Mouse (Mus musculus): ENCODE measurements around the gene Tspan15. TPM values are rescaled to one million over a fixed set of nuclear protein-coding genes. Genes with fewer than 3 reads are reported as not detected.

Gene Tspan15
- polyA plus RNA-seq, 1 experiment, result 55.0 TPM

DNA sequence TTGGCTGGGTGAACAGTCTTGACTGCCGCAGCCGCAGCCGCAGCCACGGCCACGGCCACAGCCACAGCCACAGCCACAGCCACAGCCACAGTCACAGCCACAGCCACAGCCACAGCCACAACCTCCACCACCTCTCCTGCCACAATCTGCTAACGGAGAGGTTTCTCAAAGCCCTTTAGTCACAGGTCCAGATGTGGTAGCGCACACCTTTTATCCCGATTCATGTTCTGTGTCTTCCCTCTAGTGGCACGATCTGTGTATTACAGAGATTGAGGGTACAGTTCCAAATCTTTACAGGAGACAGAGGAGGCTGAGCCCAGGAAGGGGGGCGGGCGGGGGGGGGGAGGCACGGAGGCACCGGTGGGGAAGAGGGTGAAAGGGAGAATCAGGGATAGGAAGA, 11.8 kb upstream of the Tspan15 start:
- Histone ChIP-seq H3K4me3 (replicated peaks; ENCODE audit: insufficient read depth, low read depth, low read length) (no peak overlapping the region), H3K27me3 (ENCODE audit: control insufficient read depth, insufficient read depth, low read length) (no peaks in the 10 kb centered on the region), H3K4me1 (ENCODE audit: control insufficient read depth, insufficient read depth, low read length) (peaks cover 3% of the 10 kb centered on the region; the same call in 1 of the 2 replicates), H3K27ac (ENCODE audit: insufficient read depth, low read length) (no peak overlapping the region)
- WGBS, result 44% methylated on average over 13 of the region's 13 CpGs
- no peak for TF ChIP-seq POLR2A (IDR thresholded peaks at IDR 0.05; ENCODE audit: borderline replicate concordance, insufficient read depth, low read length)
- TF ChIP-seq CTCF (IDR thresholded peaks at IDR 0.05; ENCODE audit: borderline replicate concordance, insufficient read depth, low read depth, low read length), result peak; percentile 65
- peak; percentile 52 to 53 for DNase-seq

DNA sequence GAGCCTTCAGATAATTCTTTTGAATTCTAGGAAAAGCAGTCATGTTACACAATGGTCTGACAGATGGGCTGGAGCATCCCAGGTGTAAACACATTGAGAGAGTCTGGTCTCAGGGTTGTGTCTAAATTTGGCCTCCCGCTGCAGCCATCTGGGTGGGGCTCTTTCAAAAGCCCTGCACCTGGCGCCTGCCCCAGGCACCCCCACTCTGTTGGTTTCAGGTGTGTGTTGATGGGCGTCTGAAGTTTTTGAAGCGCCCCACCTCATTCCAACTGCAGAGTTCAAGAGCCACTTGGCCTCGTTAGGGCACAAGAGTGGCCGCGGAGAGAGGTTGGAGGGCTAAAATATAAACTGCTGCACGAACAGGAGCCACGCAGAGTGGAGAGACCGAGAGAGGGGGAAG, 11.3 kb upstream of the Tspan15 start:
- no peak for DNase-seq
- peaks cover 3% of the 10 kb centered on the region; the same call in 1 of the 2 replicates for H3K4me1 ChIP-seq (ENCODE audit: control insufficient read depth, insufficient read depth, low read length)
- H3K27ac ChIP-seq (ENCODE audit: insufficient read depth, low read length), result no peak overlapping the region
- no peak for TF ChIP-seq CTCF (IDR thresholded peaks at IDR 0.05; ENCODE audit: borderline replicate concordance, insufficient read depth, low read depth, low read length)
- TF ChIP-seq POLR2A (IDR thresholded peaks at IDR 0.05; ENCODE audit: borderline replicate concordance, insufficient read depth, low read length), result no peak
- 83% methylated on average over 10 of the region's 10 CpGs for WGBS
- H3K27me3 ChIP-seq (ENCODE audit: control insufficient read depth, insufficient read depth, low read length), result no peaks in the 10 kb centered on the region
- no peak overlapping the region for H3K4me3 ChIP-seq (replicated peaks; ENCODE audit: insufficient read depth, low read depth, low read length)

DNA sequence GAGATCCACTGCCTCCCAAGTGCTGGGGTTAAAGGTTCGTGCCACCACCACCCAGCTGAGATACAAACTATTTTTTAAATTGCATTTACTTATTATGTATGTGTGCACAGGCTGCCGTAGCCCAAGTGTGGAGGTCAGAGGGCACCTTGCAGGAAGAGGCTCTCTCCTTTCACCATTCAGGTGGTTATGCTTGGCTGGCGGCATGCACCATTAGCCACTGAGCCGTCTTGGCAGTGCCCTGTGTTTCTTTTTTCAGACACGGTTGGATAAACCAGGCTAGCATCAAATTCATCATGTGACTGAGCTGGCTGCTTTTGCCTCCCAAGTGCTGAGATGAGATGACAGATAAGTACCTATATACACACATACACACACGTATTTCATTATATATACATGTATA, 8.2 kb upstream of the Tspan15 start:
- Histone ChIP-seq H3K27ac (ENCODE audit: insufficient read depth, low read length) (no peak overlapping the region), H3K4me3 (replicated peaks; ENCODE audit: insufficient read depth, low read depth, low read length) (no peak overlapping the region), H3K4me1 (ENCODE audit: control insufficient read depth, insufficient read depth, low read length) (peaks cover 3% of the 10 kb centered on the region; the same call in 1 of the 2 replicates), H3K27me3 (ENCODE audit: control insufficient read depth, insufficient read depth, low read length) (no peaks in the 10 kb centered on the region)
- peak in 1 of 2 experiments; percentile 64 for DNase-seq
- TF ChIP-seq POLR2A (IDR thresholded peaks at IDR 0.05; ENCODE audit: borderline replicate concordance, insufficient read depth, low read length) (no peak), CTCF (IDR thresholded peaks at IDR 0.05; ENCODE audit: borderline replicate concordance, insufficient read depth, low read depth, low read length) (no peak)
- 21% methylated on average over 6 of the region's 6 CpGs for WGBS

DNA sequence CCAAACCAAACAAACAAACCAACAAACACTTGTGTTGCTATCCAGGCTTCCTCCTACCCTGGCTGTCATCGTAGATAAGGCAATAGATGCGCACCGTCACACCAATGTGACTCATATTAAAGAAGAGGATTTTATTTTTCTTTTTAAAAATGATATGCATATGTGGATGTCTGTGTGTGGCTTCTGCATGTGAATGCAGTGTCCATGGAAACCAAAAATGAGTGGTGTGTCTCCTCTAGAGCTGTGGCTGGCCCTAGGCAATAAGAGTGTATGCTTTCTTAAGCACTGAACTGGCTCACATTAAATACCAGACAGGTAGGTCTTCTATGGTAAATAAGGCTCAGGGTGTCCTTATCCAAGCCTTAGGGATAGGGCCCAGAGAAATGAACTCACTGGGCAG, 7.6 kb upstream of the Tspan15 start:
- Histone ChIP-seq H3K4me3 (replicated peaks; ENCODE audit: insufficient read depth, low read depth, low read length) (no peak overlapping the region), H3K27me3 (ENCODE audit: control insufficient read depth, insufficient read depth, low read length) (no peaks in the 10 kb centered on the region), H3K27ac (ENCODE audit: insufficient read depth, low read length) (no peak overlapping the region), H3K4me1 (ENCODE audit: control insufficient read depth, insufficient read depth, low read length) (peaks cover 3% of the 10 kb centered on the region; the same call in 1 of the 2 replicates)
- WGBS, result 98% methylated on average over 3 of the region's 3 CpGs
- TF ChIP-seq CTCF (IDR thresholded peaks at IDR 0.05; ENCODE audit: borderline replicate concordance, insufficient read depth, low read depth, low read length), result no peak
- no peak for TF ChIP-seq POLR2A (IDR thresholded peaks at IDR 0.05; ENCODE audit: borderline replicate concordance, insufficient read depth, low read length)
- no peak for DNase-seq

DNA sequence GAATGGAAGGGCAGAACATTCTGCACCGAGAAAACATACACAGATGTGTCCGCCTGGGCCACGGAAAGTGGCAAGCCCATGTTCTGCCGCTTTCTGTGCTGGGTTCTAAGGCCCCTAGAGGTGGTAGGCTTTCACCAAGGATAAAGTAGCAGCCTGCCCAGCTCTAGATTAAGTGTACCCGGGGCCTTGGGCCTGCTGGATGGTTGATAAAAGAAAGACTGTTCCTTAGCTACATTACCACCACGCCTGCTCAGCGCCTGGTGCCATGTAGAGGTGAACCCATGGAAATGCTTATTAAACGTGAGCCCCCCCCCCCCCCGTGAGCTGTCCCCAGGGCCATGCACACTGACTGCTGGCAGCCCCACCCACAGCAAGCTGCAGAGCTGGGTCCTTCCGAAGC, 6.2 kb upstream of the Tspan15 start:
- Histone ChIP-seq H3K27ac (ENCODE audit: insufficient read depth, low read length) (no peak overlapping the region), H3K4me3 (replicated peaks; ENCODE audit: insufficient read depth, low read depth, low read length) (no peak overlapping the region), H3K27me3 (ENCODE audit: control insufficient read depth, insufficient read depth, low read length) (no peaks in the 10 kb centered on the region), H3K4me1 (ENCODE audit: control insufficient read depth, insufficient read depth, low read length) (peaks cover 3% of the 10 kb centered on the region; the same call in 1 of the 2 replicates)
- TF ChIP-seq POLR2A (IDR thresholded peaks at IDR 0.05; ENCODE audit: borderline replicate concordance, insufficient read depth, low read length) (no peak), CTCF (IDR thresholded peaks at IDR 0.05; ENCODE audit: borderline replicate concordance, insufficient read depth, low read depth, low read length) (no peak)
- 89% methylated on average over 10 of the region's 10 CpGs for WGBS
- DNase-seq, result no peak

DNA sequence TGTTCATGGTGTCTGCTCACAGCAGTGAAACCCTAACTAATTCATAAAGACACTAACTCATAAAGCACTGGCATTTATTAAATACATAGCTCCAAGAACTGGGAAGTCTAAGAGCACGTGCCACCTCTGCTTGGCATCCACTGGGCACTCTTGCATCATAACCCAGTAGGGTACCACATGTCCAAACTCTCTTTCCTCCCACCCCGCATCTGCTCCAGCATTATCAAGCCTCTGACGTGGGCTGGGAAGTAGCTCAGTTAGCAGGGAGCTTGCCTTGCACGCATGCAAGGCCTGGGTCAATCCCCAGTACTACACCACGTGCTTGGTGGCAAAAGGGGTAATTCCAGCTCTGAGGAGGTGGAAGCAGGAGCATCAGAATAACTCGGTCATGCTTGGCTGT, 5.1 kb upstream of the Tspan15 start:
- no peak for TF ChIP-seq CTCF (IDR thresholded peaks at IDR 0.05; ENCODE audit: borderline replicate concordance, insufficient read depth, low read depth, low read length)
- TF ChIP-seq POLR2A (IDR thresholded peaks at IDR 0.05; ENCODE audit: borderline replicate concordance, insufficient read depth, low read length), result no peak
- H3K4me3 ChIP-seq (replicated peaks; ENCODE audit: insufficient read depth, low read depth, low read length), result no peak overlapping the region

DNA sequence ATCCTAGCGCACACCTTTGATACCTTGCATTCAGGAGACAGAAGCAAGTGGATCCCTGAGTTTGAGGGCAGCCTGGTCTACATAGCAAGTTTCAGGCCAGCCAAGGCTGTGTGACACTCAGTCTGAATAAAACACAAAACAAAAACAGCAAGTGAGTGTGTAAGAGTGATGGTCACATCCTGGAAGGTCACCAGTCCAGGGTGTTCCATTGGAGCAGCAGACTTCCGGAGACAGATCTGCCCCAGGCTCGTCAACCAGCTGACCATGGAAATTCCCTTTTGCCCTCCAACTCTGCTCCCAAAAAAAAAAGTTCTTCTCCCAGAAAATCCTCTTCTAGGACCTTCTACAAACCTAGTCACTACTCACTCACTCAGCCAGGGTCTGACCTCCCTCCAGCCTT, 760 bp upstream of the Tspan15 start:
- TF ChIP-seq POLR2A (IDR thresholded peaks at IDR 0.05; ENCODE audit: borderline replicate concordance, insufficient read depth, low read length), result no peak
- TF ChIP-seq CTCF (IDR thresholded peaks at IDR 0.05; ENCODE audit: borderline replicate concordance, insufficient read depth, low read depth, low read length), result no peak
- Histone ChIP-seq H3K27ac (ENCODE audit: insufficient read depth, low read length) (no peak overlapping the region), H3K4me1 (ENCODE audit: control insufficient read depth, insufficient read depth, low read length) (peaks cover 12% of the 10 kb centered on the region), H3K27me3 (ENCODE audit: control insufficient read depth, insufficient read depth, low read length) (no peaks in the 10 kb centered on the region), H3K4me3 (replicated peaks; ENCODE audit: insufficient read depth, low read depth, low read length) (no peak overlapping the region)
- 90% methylated on average over 3 of the region's 3 CpGs for WGBS
- no peak for DNase-seq

More for the DNA sequence above, 5.1 kb upstream of the Tspan15 start:
- no peak for DNase-seq
- no peak overlapping the region for H3K27ac ChIP-seq (ENCODE audit: insufficient read depth, low read length)
- no peaks in the 10 kb centered on the region for H3K27me3 ChIP-seq (ENCODE audit: control insufficient read depth, insufficient read depth, low read length)
- H3K4me1 ChIP-seq (ENCODE audit: control insufficient read depth, insufficient read depth, low read length), result peaks cover 3% of the 10 kb centered on the region; the same call in 1 of the 2 replicates
- 91% methylated on average over 6 of the region's 6 CpGs for WGBS

DNA sequence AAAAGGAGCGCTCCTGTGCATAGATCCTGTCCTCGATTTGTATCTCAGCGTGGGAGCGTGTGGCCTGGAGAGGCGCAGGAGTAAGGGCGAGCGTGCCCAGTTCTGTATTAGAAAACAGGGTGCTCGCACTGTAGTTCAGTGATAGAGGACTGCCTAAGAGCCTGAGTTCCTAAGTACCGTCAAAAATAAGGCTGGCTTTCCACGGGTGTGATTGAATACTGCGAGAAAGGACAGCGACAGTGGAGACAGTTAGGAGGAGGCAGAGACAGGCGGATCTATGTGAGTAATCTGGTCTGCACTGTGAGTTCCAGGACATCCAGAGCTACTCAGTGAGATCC, 313 bp upstream of the Tspan15 start:
- 5% methylated on average over 13 of the region's 13 CpGs for WGBS
- no peak for TF ChIP-seq CTCF (IDR thresholded peaks at IDR 0.05; ENCODE audit: borderline replicate concordance, insufficient read depth, low read depth, low read length)
- TF ChIP-seq POLR2A (IDR thresholded peaks at IDR 0.05; ENCODE audit: borderline replicate concordance, insufficient read depth, low read length), result no peak
- H3K27ac ChIP-seq (ENCODE audit: insufficient read depth, low read length), result no peak overlapping the region

More for the DNA sequence above, 313 bp upstream of the Tspan15 start:
- no peak for DNase-seq
- Histone ChIP-seq H3K4me1 (ENCODE audit: control insufficient read depth, insufficient read depth, low read length) (peaks cover 12% of the 10 kb centered on the region), H3K4me3 (replicated peaks; ENCODE audit: insufficient read depth, low read depth, low read length) (peak overlapping the region; percentile 64), H3K27me3 (ENCODE audit: control insufficient read depth, insufficient read depth, low read length) (no peaks in the 10 kb centered on the region)
